16 mouse cellular contexts compared by ENCODE assay signal in genomic region chr13:101594511-101595175, GRCm38 (mm10).
"Had no signal": no experiment of that assay in that cellular context is flagged by ENCODE, and none has a peak within 500 bp of the region (broad histone marks: within the 10 kb centered on the region; RNA-seq: fewer than 3 reads in every experiment).

No protein-coding gene starts in this region.

- H3K27me3 ChIP-seq: kidney, embryonic 15.5 days; liver, embryonic 13.5 days had no signal

- H3K9ac ChIP-seq: kidney, embryonic 15.5 days; liver, embryonic 13.5 days had no signal

- H3K4me3 ChIP-seq: kidney, embryonic 15.5 days; left cerebral cortex, adult 2 months; liver, embryonic 13.5 days had no signal

- DNase-seq: kidney, adult 8-10 months; kidney, postnatal 10 days; kidney, postnatal 36 days; layer of hippocampus, postnatal 36 days; liver, embryonic 13.5 days; lung, adult 2 months; lung, postnatal 14 days; lung, postnatal 4 days; midbrain, embryonic 14.5 days; right cerebral cortex, postnatal 4 days; thymus, adult 2 months; thymus, postnatal 25 days had no signal

- H3K9me3 ChIP-seq: kidney, embryonic 15.5 days; liver, embryonic 13.5 days had no signal

- H3K27ac ChIP-seq: kidney, embryonic 15.5 days; left cerebral cortex, adult 2 months; liver, embryonic 13.5 days; stomach, postnatal 0 days had no signal

- H3K4me2 ChIP-seq: kidney, embryonic 15.5 days; liver, embryonic 13.5 days; midbrain, embryonic 11.5 days had no signal

- H3K36me3 ChIP-seq: kidney, embryonic 15.5 days; liver, embryonic 13.5 days had no signal
